Mouse (Mus musculus): ENCODE results near the gene Ptcra. TPM values are rescaled to one million over a fixed set of nuclear protein-coding genes. Genes with fewer than 3 reads are reported as not detected.

Ptcra gene
- polyA plus RNA-seq, 1 experiment from 2014 or later = 0.33 TPM

DNA sequence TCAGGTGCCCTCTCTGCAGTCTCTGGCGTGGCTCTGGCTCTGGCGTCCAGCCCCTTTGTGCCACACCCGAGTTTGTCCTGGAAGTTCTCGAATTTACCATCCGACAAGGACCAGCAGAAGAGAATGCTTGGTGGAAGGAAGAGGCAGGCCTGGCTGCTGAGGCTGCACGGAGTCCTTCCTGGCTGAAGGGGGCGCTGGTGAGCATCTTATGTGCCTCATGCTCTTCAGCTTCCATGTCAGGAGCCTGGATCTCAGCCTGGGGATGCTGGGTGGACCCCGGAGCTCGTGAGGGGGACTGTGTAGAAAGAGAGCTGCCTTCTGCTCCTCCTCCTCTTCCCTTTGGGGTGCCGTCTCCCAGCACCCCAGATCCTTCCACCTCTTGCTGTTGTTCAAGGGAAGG lies 27.4 kb downstream of the Ptcra start:
- no peak for ATAC-seq (ENCODE audit: insufficient number of reproducible peaks, low FRiP score, low TSS enrichment, low read depth)
- Histone ChIP-seq H3K27me3 (no peaks in the 10 kb centered on the region), H3K4me1 (no peaks in the 10 kb centered on the region), H3K36me3 (peaks cover 32% of the 10 kb centered on the region), H3K4me2 (no peak overlapping the region), H3K4me3 (no peak overlapping the region), H3K27ac (no peak overlapping the region), H3K9ac (no peak overlapping the region), H3K9me3 (no peaks in the 10 kb centered on the region)
- WGBS = 59% methylated on average over 9 of the region's 10 CpGs

DNA sequence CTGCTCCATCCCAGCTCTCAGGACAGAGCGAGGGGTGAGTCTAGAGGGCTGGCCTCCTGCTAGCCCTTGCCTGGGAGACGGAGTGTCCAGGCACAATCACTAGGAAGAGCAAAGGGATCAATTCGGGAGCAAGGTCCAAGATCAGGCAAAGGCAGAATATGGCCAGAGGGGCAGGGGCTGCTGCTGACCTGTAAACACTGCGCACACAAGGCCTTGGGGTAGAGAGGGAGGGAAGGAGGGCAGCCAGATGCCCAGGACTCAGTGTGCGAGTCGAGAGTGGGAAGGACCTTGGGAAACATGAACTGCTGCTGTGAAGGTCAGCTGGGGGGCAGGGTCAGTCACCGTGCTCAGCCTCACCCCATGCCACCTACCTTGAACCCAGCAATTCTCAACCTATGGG lies 28.2 kb downstream of the Ptcra start:
- H3K4me1 ChIP-seq = no peaks in the 10 kb centered on the region
- H3K36me3 ChIP-seq = peaks cover 30% of the 10 kb centered on the region
- H3K4me2 ChIP-seq = no peak overlapping the region
- H3K9ac ChIP-seq = no peak overlapping the region
- WGBS = 82% methylated on average over 7 of the region's 7 CpGs
- H3K27ac ChIP-seq = no peak overlapping the region
- no peaks in the 10 kb centered on the region; the same call in 1 of the 2 replicates for H3K27me3 ChIP-seq
- no peak for ATAC-seq (ENCODE audit: insufficient number of reproducible peaks, low FRiP score, low TSS enrichment, low read depth)
- H3K4me3 ChIP-seq = no peak overlapping the region
- H3K9me3 ChIP-seq = no peaks in the 10 kb centered on the region

DNA sequence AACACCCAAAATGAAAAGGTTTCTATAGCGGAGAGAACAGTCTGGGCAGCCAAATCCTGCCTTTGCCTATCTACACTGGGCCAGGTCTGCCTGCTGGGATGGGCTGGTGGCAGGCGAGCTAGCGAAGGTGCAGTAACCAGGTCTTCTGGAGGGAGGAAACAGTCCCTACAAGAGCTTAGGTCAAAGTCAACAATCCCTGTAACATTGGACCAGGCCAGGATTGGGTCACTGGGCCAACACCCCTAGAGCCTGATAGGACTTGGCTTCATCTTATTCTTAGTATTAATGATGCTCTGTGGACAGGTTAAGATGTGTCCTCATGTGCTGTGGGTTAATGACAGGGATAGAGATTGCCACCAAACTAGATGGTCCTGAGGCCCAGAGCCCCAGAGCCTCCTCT lies 29.5 kb downstream of the Ptcra start:
- peaks cover 4% of the 10 kb centered on the region; the same call in 1 of the 2 replicates for H3K27me3 ChIP-seq
- H3K4me2 ChIP-seq = no peak overlapping the region
- no peak overlapping the region for H3K9ac ChIP-seq
- 93% methylated on average over 3 of the region's 3 CpGs for WGBS
- peaks cover 30% of the 10 kb centered on the region for H3K36me3 ChIP-seq
- no peaks in the 10 kb centered on the region for H3K9me3 ChIP-seq
- H3K4me1 ChIP-seq = peaks cover 1% of the 10 kb centered on the region; the same call in 1 of the 2 replicates
- no peak for ATAC-seq (ENCODE audit: insufficient number of reproducible peaks, low FRiP score, low TSS enrichment, low read depth)
- H3K27ac ChIP-seq = no peak overlapping the region
- no peak overlapping the region for H3K4me3 ChIP-seq

DNA sequence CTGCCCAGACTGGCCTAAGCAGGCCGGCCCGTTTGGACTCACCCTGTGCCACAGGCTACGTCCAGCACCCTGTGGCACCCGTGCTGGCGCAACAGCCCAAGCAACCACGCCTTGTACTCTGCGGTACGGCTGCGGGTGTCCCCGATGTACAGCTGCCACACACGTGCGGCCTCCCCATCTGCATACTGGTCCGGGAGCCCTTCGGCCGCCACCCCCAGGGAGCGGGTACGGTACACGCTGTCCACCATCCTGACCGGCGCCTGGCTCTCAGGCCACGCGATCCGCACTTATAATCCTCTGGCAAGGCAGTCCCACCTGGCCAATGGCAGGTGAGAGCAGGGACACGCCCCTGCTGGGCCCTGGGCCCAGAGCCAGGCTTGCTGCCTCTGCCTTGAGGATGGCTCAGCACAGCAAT lies 34.6 kb downstream of the Ptcra start, which contains the start of gene Gnmt:
Gnmt (minus strand) TSS at position 265 of the 415 bp plus-strand sequence.
- peak within 1 kb of the TSS; percentile 17 for H3K4me3 ChIP-seq
- H3K36me3 ChIP-seq = peaks cover 28% of the 10 kb centered on the region
- H3K27me3 ChIP-seq = peaks cover 11% of the 10 kb centered on the region
- no peak within 1 kb of the TSS for H3K27ac ChIP-seq
- H3K9me3 ChIP-seq = no peaks in the 10 kb centered on the region
- no peak for ATAC-seq (ENCODE audit: insufficient number of reproducible peaks, low FRiP score, low TSS enrichment, low read depth)
- 0 out of 2 replicates have a peak within 1 kb of the TSS, but pooled peaks have one; percentile 4 for H3K9ac ChIP-seq
- peak within 1 kb of the TSS; percentile 34 for H3K4me2 ChIP-seq
- H3K4me1 ChIP-seq = peaks cover 11% of the 10 kb centered on the region; the same call in 1 of the 2 replicates
- 21% methylated on average over 24 of the region's 24 CpGs for WGBS

DNA sequence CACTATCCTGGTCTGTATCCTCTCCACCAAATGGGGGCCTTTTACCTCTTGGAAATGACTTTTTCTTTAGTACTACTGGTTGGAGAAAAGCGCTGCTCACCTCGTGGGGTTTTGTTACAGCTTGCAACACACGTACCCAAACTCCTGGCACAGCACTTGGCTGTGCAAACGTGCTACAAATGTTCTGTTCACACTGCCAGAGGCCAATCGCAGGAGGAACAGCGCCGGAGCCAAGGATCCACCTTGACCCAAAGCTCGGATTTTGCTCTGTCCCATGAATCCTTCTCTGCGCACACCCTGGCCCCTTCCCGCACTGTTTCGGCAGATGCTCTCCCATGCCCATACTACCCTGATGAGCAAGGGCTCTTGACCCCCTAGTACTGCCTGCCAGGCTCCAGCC lies 35.0 kb downstream of the Ptcra start:
- Histone ChIP-seq H3K4me1 (peaks cover 11% of the 10 kb centered on the region; the same call in 1 of the 2 replicates), H3K9me3 (no peaks in the 10 kb centered on the region), H3K9ac (0 out of 2 replicates have a peak overlapping the region, but pooled peaks have one; percentile 4), H3K27me3 (peaks cover 11% of the 10 kb centered on the region), H3K4me3 (peak overlapping the region; percentile 17; the same call in 1 of the 2 replicates), H3K36me3 (peaks cover 32% of the 10 kb centered on the region), H3K27ac (no peak overlapping the region), H3K4me2 (peak overlapping the region; percentile 34)
- 48% methylated on average over 11 of the region's 11 CpGs for WGBS
- ATAC-seq (ENCODE audit: insufficient number of reproducible peaks, low FRiP score, low TSS enrichment, low read depth) = no peak

DNA sequence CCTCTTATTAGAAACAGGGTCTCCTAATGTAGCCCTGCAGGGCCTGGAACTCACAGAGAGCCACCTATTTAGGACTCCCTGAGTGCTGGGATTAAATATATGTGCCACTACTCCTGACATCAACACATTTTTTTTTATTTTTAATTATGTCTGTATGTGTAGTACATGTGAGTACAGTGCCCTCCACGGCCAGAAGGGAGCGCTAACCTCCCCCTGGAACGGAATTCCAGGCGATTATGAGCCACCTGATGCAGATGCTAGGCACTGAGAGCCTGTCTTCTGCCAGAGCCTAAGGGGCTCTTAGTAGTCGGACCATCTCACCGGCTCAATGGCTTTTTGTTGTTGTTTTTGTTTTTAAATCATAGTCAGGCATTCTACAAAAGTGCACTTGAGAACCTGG lies 35.5 kb downstream of the Ptcra start:
- no peak overlapping the region for H3K9ac ChIP-seq
- H3K27ac ChIP-seq = no peak overlapping the region
- peaks cover 11% of the 10 kb centered on the region; the same call in 1 of the 2 replicates for H3K4me1 ChIP-seq
- peaks cover 37% of the 10 kb centered on the region for H3K36me3 ChIP-seq
- ATAC-seq (ENCODE audit: insufficient number of reproducible peaks, low FRiP score, low TSS enrichment, low read depth) = no peak
- peaks cover 11% of the 10 kb centered on the region for H3K27me3 ChIP-seq
- no peak overlapping the region for H3K4me3 ChIP-seq
- no peak overlapping the region for H3K4me2 ChIP-seq
- H3K9me3 ChIP-seq = no peaks in the 10 kb centered on the region
- WGBS = 44% methylated on average over 6 of the region's 6 CpGs

DNA sequence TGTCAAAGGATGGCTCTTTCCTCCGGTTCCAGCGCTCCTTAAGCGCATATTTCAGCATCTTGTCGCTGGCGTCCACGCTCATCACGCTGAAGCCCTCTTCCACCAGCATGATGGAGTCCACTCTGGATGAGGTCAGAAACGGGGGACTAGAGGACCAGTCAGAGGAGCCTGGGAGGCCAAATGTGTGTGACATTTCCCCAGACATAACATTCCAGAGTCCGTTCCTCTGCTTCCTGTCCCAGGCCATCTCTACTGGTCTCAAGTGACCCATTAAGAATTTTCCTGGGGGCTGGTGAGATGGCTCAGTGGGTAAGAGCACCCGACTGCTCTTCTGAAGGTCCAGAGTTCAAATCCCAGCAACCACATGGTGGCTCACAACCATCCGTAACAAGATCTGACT lies 36.2 kb downstream of the Ptcra start:
- no peak overlapping the region for H3K9ac ChIP-seq
- 92% methylated on average over 11 of the region's 11 CpGs for WGBS
- peaks cover 11% of the 10 kb centered on the region; the same call in 1 of the 2 replicates for H3K4me1 ChIP-seq
- H3K36me3 ChIP-seq = peaks cover 42% of the 10 kb centered on the region
- no peak overlapping the region for H3K27ac ChIP-seq
- H3K27me3 ChIP-seq = peaks cover 11% of the 10 kb centered on the region
- no peaks in the 10 kb centered on the region for H3K9me3 ChIP-seq
- H3K4me3 ChIP-seq = no peak overlapping the region
- no peak overlapping the region for H3K4me2 ChIP-seq
- ATAC-seq (ENCODE audit: insufficient number of reproducible peaks, low FRiP score, low TSS enrichment, low read depth) = no peak

DNA sequence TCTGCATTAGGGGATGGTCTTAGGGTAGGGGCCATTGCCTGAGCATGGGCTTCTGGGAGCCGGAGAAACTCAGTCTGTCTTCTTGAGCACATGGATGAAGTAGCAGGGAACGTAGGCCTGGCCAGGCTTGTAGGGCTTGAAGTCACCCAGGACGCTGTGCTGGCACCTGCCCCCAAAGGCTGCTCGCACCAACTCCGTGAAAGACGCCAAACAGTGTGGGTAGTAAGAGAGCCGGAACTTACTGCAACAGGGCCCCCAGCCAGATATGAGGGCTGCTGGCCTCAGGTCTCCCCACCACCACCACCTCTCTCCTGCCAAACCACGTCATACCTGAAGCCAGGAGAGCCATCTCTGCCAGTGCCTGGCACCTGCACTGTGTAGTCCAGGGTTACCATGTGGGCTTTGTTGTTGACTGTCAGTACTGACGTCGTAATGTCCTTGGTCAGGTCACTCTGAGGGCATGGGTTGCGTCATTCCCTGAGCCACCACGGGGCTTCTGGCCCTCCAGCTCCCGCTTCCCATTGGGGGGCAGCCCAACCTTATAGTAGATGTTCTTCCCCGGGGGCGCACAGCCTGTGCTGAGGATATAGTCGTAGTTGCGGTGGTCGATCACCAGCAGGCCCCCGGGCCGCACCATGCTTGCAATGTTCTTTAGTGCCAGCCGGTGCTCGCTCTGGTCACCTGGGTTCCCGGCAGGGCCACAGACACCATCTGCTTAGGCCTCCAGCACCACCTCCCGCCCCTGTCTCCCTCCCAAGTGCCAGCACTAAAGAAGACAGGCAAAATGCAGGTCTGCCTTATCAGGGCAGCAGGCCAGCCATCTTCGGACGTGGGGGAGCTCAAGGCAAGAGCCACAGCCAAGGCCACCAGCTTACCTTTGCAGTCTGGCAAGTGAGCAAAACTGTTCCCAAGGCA lies 37.5 kb downstream of the Ptcra start:
- Histone ChIP-seq H3K36me3 (peaks cover 55% of the 10 kb centered on the region), H3K27me3 (peaks cover 11% of the 10 kb centered on the region), H3K9me3 (no peaks in the 10 kb centered on the region), H3K4me1 (peaks cover 11% of the 10 kb centered on the region; the same call in 1 of the 2 replicates), H3K9ac (no peak overlapping the region), H3K4me2 (no peak overlapping the region), H3K4me3 (no peak overlapping the region), H3K27ac (no peak overlapping the region)
- WGBS = 87% methylated on average over 26 of the region's 26 CpGs
- no peak for ATAC-seq (ENCODE audit: insufficient number of reproducible peaks, low FRiP score, low TSS enrichment, low read depth)

DNA sequence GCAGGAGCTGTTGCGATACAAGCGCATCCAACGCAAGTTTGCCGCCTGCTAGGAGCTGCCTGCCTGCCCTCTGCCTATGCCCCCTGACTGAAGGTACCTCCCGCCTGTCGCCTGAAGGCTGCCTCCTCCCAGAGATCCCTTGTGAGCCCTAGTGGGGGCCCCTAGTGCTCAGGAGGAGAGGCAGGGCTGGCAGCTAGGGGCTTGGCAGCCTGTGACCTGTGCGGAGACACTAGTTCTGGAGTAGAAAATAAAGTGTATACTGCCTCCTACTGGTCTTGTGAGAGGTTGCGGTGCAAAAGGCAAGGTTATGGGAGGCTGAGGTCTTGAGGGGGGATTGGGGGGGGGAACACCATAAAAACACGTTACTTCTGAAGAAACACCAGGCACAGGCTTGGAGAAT lies 38.2 kb downstream of the Ptcra start:
- H3K4me3 ChIP-seq = no peak overlapping the region
- H3K27me3 ChIP-seq = peaks cover 11% of the 10 kb centered on the region
- peaks cover 62% of the 10 kb centered on the region for H3K36me3 ChIP-seq
- H3K9ac ChIP-seq = no peak overlapping the region
- no peak overlapping the region for H3K4me2 ChIP-seq
- ATAC-seq (ENCODE audit: insufficient number of reproducible peaks, low FRiP score, low TSS enrichment, low read depth) = no peak
- 54% methylated on average over 9 of the region's 9 CpGs for WGBS
- peaks cover 11% of the 10 kb centered on the region; the same call in 1 of the 2 replicates for H3K4me1 ChIP-seq
- no peak overlapping the region for H3K27ac ChIP-seq
- H3K9me3 ChIP-seq = no peaks in the 10 kb centered on the region

DNA sequence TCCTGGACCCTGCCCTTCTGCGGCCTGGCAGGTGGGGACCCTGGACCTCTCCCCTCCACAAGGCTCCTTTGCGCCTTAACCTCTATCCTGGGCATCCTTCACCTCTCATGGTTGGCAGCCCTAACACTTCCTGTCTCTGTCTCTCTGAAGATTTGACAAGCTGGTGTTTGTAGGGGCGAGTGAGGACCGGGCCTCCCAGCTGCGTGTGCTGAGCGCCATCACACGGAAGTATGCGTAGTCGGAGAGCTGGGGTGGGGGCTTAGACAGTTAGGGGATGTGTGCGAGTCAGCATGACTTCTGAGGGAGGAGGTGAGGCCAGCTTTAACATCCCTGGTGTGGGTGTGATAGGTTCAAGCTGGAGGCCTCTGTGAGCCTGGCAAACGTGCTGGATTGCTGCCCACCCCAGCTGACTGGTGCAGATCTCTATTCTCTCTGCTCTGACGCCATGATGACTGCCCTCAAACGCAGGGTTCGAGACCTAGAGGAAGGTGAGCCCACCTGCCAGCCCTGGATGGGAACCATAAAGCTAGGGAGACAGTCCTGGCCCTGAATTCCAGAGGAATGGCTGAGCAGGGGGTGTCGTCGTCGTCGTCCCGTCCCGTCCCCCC lies 38.9 kb downstream of the Ptcra start:
- H3K27ac ChIP-seq = no peak overlapping the region
- H3K4me2 ChIP-seq = no peak overlapping the region
- H3K9ac ChIP-seq = no peak overlapping the region
- 74% methylated on average over 20 of the region's 20 CpGs for WGBS
- peaks cover 66% of the 10 kb centered on the region for H3K36me3 ChIP-seq
- H3K9me3 ChIP-seq = no peaks in the 10 kb centered on the region
- H3K27me3 ChIP-seq = peaks cover 8% of the 10 kb centered on the region
- H3K4me3 ChIP-seq = no peak overlapping the region
- H3K4me1 ChIP-seq = peaks cover 11% of the 10 kb centered on the region; the same call in 1 of the 2 replicates
- no peak for ATAC-seq (ENCODE audit: insufficient number of reproducible peaks, low FRiP score, low TSS enrichment, low read depth)

DNA sequence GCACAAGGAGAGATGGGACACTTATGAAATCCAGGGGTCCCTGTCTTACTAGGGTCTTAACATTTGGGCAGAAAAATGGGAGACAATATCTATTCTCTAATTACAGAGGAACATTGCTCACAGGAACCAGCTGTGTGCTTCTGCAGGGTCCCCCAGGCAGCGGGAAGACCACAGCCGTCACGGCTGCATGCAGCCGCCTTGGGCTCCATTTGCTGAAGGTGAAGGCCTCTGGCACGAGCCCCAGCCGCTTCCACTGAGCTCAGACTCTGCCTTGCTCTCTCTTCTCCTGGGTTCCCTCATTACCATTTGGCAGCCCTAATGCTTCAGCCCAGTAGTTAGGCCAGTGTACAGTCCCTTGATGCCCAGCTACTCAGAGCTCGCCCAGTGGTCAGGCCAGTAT lies 42.4 kb downstream of the Ptcra start:
- no peak overlapping the region for H3K4me3 ChIP-seq
- H3K27me3 ChIP-seq = no peaks in the 10 kb centered on the region
- H3K4me1 ChIP-seq = peaks cover 3% of the 10 kb centered on the region; the same call in 1 of the 2 replicates
- no peak overlapping the region for H3K4me2 ChIP-seq
- no peak overlapping the region for H3K9ac ChIP-seq
- H3K36me3 ChIP-seq = peaks cover 82% of the 10 kb centered on the region
- H3K9me3 ChIP-seq = no peaks in the 10 kb centered on the region
- WGBS = 81% methylated on average over 7 of the region's 7 CpGs
- no peak for ATAC-seq (ENCODE audit: insufficient number of reproducible peaks, low FRiP score, low TSS enrichment, low read depth)
- H3K27ac ChIP-seq = no peak overlapping the region

Measured in limb, embryonic 15.5 days (tissue).